In the genomic region with DNA sequence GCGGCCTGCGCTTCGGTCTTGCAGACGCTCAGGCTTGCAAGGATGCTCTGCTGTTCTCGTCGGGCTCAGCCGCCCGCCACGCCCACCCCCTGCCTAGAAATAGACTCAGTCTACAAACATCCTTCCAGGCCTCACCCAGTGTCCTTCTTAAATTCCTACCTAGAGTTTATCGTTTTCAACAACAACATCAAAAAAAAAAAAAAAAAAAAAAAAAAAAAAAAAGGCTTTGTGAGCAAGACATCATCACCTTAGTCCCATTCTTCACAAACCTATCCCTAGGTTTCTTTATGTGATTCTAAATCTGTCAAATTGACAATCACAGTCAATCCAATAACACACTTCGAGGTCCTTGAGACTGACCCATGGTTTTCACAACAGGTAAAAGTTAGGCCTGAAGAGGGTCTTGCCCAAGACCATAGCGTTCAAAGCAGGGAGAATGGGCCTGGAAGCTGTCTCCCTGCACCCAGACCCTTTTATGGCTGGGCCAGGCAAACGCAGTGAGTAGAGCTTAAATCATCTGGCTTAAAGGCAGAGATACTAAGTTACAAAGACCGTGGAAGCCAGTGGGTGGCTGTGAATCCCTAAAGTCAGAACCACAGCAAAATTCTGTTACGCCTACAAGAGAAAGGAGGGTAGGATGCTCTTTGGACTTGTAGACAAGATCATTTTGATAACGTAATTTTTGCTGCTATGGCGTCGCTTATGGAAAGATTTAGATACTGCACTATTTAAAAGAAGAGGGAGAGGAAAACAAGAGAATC, we compare ENCODE assay signal across 8 mouse cellular contexts. TPM values are rescaled to one million over a fixed set of nuclear protein-coding genes. Genes with fewer than 3 reads are reported as not detected.
DNase-seq lines count a peak whose midpoint lies in the region; ATAC-seq and TF ChIP-seq lines count a peak whose summit lies in the region.

No protein-coding gene starts in this region.

- H3K9me3 ChIP-seq in hindbrain, embryonic 12.5 days (replicated peaks): peaks cover 3% of the 10 kb centered on the region; the same call in 1 of the 2 replicates
- H3K9me3 ChIP-seq in midbrain, embryonic 15.5 days: no peaks in the 10 kb centered on the region

- no peaks in the 10 kb centered on the region for H3K27me3 ChIP-seq in hindbrain, embryonic 12.5 days
- no peaks in the 10 kb centered on the region for H3K27me3 ChIP-seq in midbrain, embryonic 15.5 days (replicated peaks)

- no peak for TF ChIP-seq POLR2A in bone marrow, adult 2 months (IDR thresholded peaks at IDR 0.05; ENCODE audit: borderline replicate concordance, control insufficient read depth, low read depth, low read length)

- H3K4me3 ChIP-seq in bone marrow, adult 2 months (replicated peaks; ENCODE audit: control insufficient read depth, low read depth, low read length): peak overlapping the region; percentile 80
- H3K4me3 ChIP-seq in hindbrain, embryonic 12.5 days: peak overlapping the region; percentile 70
- H3K4me3 ChIP-seq in midbrain, embryonic 15.5 days: peak overlapping the region; percentile 52

- WGBS in bone marrow, adult 2 months: 36% methylated on average over 18 of the region's 18 CpGs
- 38% methylated on average over 16 of the region's 18 CpGs for WGBS in hindbrain, embryonic 12.5 days
- WGBS in midbrain, embryonic 15.5 days: 30% methylated on average over 18 of the region's 18 CpGs

- ATAC-seq in hindbrain, embryonic 12.5 days (ENCODE audit: low FRiP score): no peak
- no peak for ATAC-seq in midbrain, embryonic 15.5 days (replicated peaks)

- H3K4me1 ChIP-seq in bone marrow, adult 2 months (ENCODE audit: control insufficient read depth, insufficient read depth, low read length): no peaks in the 10 kb centered on the region
- peaks cover 12% of the 10 kb centered on the region for H3K4me1 ChIP-seq in hindbrain, embryonic 12.5 days
- H3K4me1 ChIP-seq in midbrain, embryonic 15.5 days: peaks cover 20% of the 10 kb centered on the region

- no peak overlapping the region for H3K27ac ChIP-seq in bone marrow, adult 2 months (ENCODE audit: control insufficient read depth, insufficient read depth, low read depth, low read length, poor library complexity)
- peak overlapping the region; percentile 99 for H3K27ac ChIP-seq in hindbrain, embryonic 12.5 days
- H3K27ac ChIP-seq in midbrain, embryonic 15.5 days: peak overlapping the region; percentile 97

- H3K9ac ChIP-seq in hindbrain, embryonic 12.5 days: no peak overlapping the region
- peak overlapping the region; percentile 62; the same call in 1 of the 2 replicates for H3K9ac ChIP-seq in midbrain, embryonic 15.5 days

- H3K4me2 ChIP-seq in hindbrain, embryonic 12.5 days (replicated peaks): peak overlapping the region; percentile 78
- peak overlapping the region; percentile 73 for H3K4me2 ChIP-seq in midbrain, embryonic 15.5 days

- no peak for TF ChIP-seq CTCF in bone marrow, adult 2 months (IDR thresholded peaks at IDR 0.05; ENCODE audit: control insufficient read depth, insufficient read depth, low read length)

- peak; percentile 11 for DNase-seq in kidney, adult 9 months
- DNase-seq in kidney, postnatal 10 days: no peak
- DNase-seq in frontal cortex, postnatal 25 days (ENCODE audit: low spot score in 2 of 2): no peak
- no peak for DNase-seq in spleen, postnatal 10 days (ENCODE audit: low spot score in 2 of 2)
- DNase-seq in ovary, adult 18-20 months (ENCODE audit: low spot score): no peak

- peaks cover 2% of the 10 kb centered on the region; the same call in 1 of the 2 replicates for H3K36me3 ChIP-seq in hindbrain, embryonic 12.5 days
- no peaks in the 10 kb centered on the region for H3K36me3 ChIP-seq in midbrain, embryonic 15.5 days (replicated peaks)

RNA-seq across cellular contexts. Expression of a gene that starts 0.5 kb away (rescaled TPM):
- 1.7 and 4.6 TPM in 2 replicates for polyA plus RNA-seq in bone marrow, adult 2 months (2011; ENCODE audit: insufficient read depth, insufficient read length, low replicate concordance, missing spikeins)
- 29.0 and 30.1 TPM in 2 replicates for polyA plus RNA-seq in hindbrain, embryonic 12.5 days (2016; fragmentation: Nextera tagmentation; extraction: Ambion mirVana)
- polyA plus RNA-seq in midbrain, embryonic 15.5 days (2015; fragmentation: Nextera tagmentation; extraction: Ambion mirVana): 47.6 and 53.1 TPM in 2 replicates

RNA-seq across cellular contexts. Expression of a gene that starts 59.3 kb away (rescaled TPM):
- 3.1 and 5.7 TPM in 2 replicates for polyA plus RNA-seq in bone marrow, adult 2 months (2011; ENCODE audit: insufficient read depth, insufficient read length, low replicate concordance, missing spikeins)
- polyA plus RNA-seq in hindbrain, embryonic 12.5 days (2016; fragmentation: Nextera tagmentation; extraction: Ambion mirVana): 10.0 and 12.0 TPM in 2 replicates
- 7.7 and 8.7 TPM in 2 replicates for polyA plus RNA-seq in midbrain, embryonic 15.5 days (2015; fragmentation: Nextera tagmentation; extraction: Ambion mirVana)
